Mouse (Mus musculus) heart, postnatal 0 days (tissue): Measurements from ENCODE around the gene Akirin1.

Experiments used
- CTCF ChIP-seq: IDR thresholded peaks from 2 replicates; pipeline ENCODE4 v1.5.1; 2016; ENCODE audit warnings: antibody characterized with exemption, control low read depth, low read depth
- EP300 ChIP-seq: IDR thresholded peaks from 2 replicates; pipeline ENCODE4 v1.6.1; 2016; ENCODE audit warnings: antibody characterized with exemption, low read depth

DNA sequence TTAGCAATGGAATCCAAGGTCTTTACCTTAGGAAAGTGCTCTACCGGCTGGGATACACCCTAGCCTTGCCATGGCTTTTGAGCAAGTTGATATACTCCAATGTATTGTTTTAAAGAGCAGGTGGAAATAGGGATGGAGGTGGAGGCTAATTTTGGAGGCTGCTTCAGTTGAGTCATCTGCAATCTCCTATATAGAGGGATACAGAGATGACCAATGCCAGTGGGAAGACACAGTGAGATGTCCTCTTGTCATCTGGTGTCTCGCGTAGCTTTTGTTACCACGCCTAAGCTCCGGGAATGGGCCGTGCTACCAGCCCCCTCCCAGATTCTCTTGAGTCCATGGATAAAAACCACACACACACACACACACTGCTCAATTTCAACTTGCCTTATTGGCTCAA is 43.0 kb upstream of the Akirin1 start:
- TF ChIP-seq CTCF (no peak), EP300 (no peak)
